Mouse (Mus musculus) intestine, postnatal 0 days (tissue): Measurements from ENCODE around the gene Ehd2. TPM values are rescaled to one million over a fixed set of nuclear protein-coding genes. Genes with fewer than 3 reads are reported as not detected.
"Not testable (repeated sequence)": the region's sequence is repeated elsewhere in the genome, so short reads cannot be mapped to it uniquely, and the experiment has no call there.

Experiments used
- ATAC-seq: fragments of 200-750 bp; cut with Nextera tagmentation; 2 replicates; pipeline ENCODE4 v1.8.0; 2017; ENCODE audit warnings: mild to moderate bottlenecking, moderate TSS enrichment, moderate library complexity
- H3K27ac ChIP-seq: fragments of 300-500 bp; sonication (generic); 2 replicates; pipeline ENCODE4 v1.5.1; 2014; ENCODE audit warnings: mild to moderate bottlenecking, low read depth, low read length, moderate library complexity
- H3K27me3 ChIP-seq: fragments of 300-500 bp; sonication (generic); replicated peaks from 2 replicates; pipeline ENCODE4 v1.6.1; 2014; ENCODE audit warnings: low read length, mixed read lengths; ENCODE audit not compliant: control insufficient read depth, insufficient read depth
- H3K36me3 ChIP-seq: fragments of 300-500 bp; sonication (generic); 2 replicates; pipeline ENCODE4 v1.6.1; 2014; ENCODE audit warnings: mild to moderate bottlenecking, moderate library complexity; ENCODE audit not compliant: control insufficient read depth, insufficient read depth
- H3K4me1 ChIP-seq: fragments of 300-500 bp; sonication (generic); replicated peaks from 2 replicates; pipeline ENCODE4 v1.6.1; 2014; ENCODE audit warnings: antibody characterized with exemption, low read length, mixed read lengths; ENCODE audit not compliant: control insufficient read depth, insufficient read depth
- H3K4me2 ChIP-seq: fragments of 300-500 bp; sonication (generic); replicated peaks from 2 replicates; pipeline ENCODE4 v1.6.1; 2014; ENCODE audit warnings: low read depth, mild to moderate bottlenecking, moderate library complexity
- H3K4me3 ChIP-seq: fragments of 300-500 bp; sonication (generic); 2 replicates; pipeline ENCODE4 v1.5.1; 2014; ENCODE audit warnings: low read depth, low read length
- H3K9ac ChIP-seq: fragments of 300-500 bp; sonication (generic); 2 replicates; pipeline ENCODE4 v1.6.1; 2014; ENCODE audit warnings: mild to moderate bottlenecking, low read depth, low read length
- H3K9me3 ChIP-seq: fragments of 300-500 bp; sonication (generic); 2 replicates; pipeline ENCODE4 v1.6.1; 2016; ENCODE audit warnings: mixed run types; ENCODE audit not compliant: control insufficient read depth
- CTCF ChIP-seq: sonication (generic); IDR thresholded peaks from 2 replicates; pipeline ENCODE4 v1.5.1; 2016; ENCODE audit warnings: low read depth, mild to moderate bottlenecking, control low read depth, antibody characterized with exemption, moderate library complexity
- WGBS: fragments of 180-500 bp; shearing (Covaris S2); extraction: QIAGEN DNeasy Blood & Tissue Kit; methylation state at CpG from one replicate; pipeline ENCODE4 v1.1.7; 2014; 5-methylcytosine and 5-hydroxymethylcytosine counted together
- polyA plus RNA-seq: library from polyadenylated mRNA; unstranded; fragments of >200 nt; fragmentation: Nextera tagmentation; extraction: Ambion mirVana; gene quantifications from 2 replicates; pipeline ENCODE4 v1.2.1, GENCODE M21; 2015

Gene Ehd2
- polyA plus RNA-seq, 1 experiment from 2014 or later, result 29.3 TPM

DNA sequence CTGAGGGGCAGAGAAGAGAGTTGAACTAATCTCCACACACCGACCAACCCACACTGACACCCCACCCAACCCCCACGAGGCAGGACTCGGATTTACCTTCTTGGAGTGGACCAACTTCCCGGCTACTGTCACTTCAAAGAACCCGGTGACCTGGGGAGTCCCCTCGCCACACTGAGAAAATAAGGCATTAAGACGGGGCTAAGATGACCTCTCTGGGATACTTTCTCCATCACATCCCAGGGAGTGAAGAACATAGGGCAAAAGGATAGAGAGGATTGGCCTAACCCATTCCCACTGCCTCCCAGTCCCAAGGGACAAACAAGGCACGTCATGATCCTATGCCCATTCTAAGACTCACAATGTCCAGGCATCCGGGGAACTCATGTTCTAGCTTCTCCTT, 47.4 kb downstream of the Ehd2 start:
- no peak for TF ChIP-seq CTCF
- H3K36me3 ChIP-seq, result peaks cover 30% of the 10 kb centered on the region
- H3K27me3 ChIP-seq, result no peaks in the 10 kb centered on the region
- WGBS, result 93% methylated on average over 9 of the region's 9 CpGs
- peaks cover 11% of the 10 kb centered on the region; the same call in 1 of the 2 replicates for H3K4me1 ChIP-seq
- no peak overlapping the region for H3K4me3 ChIP-seq
- 0 out of 2 replicates have a peak overlapping the region, but pooled peaks have one; percentile 9 for H3K4me2 ChIP-seq
- H3K9ac ChIP-seq, result no peak overlapping the region
- no peak for ATAC-seq
- H3K9me3 ChIP-seq, result no peaks in the 10 kb centered on the region
- H3K27ac ChIP-seq, result no peak overlapping the region

DNA sequence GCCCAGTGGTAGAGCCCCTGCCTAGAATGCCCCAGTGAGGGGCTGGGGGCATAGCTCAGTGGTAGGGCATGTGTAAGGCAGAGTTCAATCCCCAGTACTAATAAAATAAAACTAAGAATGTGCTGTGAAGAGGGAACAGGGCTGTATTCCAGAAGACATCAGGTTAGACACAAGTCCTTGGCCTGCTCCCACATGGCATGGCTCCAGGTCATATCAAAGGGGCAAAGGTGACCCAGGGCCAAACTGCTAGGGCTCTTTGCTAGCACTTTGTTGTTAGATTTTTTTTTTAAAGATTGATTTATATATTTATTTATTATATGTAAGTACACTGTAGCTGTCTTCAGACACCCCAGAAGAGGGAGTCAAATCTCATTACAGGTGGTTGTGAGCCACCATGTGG, 49.0 kb downstream of the Ehd2 start:
- H3K27ac ChIP-seq, result no peak overlapping the region
- no peak overlapping the region for H3K4me3 ChIP-seq
- H3K9ac ChIP-seq, result no peak overlapping the region
- no peak for ATAC-seq
- peaks cover 30% of the 10 kb centered on the region for H3K36me3 ChIP-seq
- no peaks in the 10 kb centered on the region for H3K9me3 ChIP-seq
- H3K27me3 ChIP-seq, result no peaks in the 10 kb centered on the region
- H3K4me1 ChIP-seq, result peaks cover 11% of the 10 kb centered on the region; the same call in 1 of the 2 replicates
- TF ChIP-seq CTCF, result no peak
- H3K4me2 ChIP-seq, result no peak overlapping the region

DNA sequence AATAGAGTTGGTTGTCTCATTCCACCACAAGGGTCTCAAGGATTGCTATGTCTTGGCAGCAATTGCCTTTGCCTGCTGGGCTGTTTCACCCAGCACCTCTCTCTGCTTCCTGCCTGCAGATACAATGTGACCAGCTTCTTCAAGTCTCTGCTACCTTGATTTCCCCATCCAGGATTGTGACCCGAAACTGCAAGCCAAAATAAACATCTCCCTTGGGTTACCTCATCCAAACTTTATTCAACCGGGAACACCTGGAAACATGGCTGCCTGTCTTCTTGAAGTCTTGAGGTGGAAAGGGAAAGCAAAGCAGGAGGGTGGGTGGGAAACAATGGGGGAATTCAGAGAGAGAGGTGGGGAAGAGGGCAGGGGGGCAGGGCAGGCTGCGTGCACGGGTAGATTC, 50.4 kb downstream of the Ehd2 start:
- H3K4me3 ChIP-seq, result no peak overlapping the region
- WGBS, result 85% methylated on average over 4 of the region's 4 CpGs
- H3K4me1 ChIP-seq, result peaks cover 6% of the 10 kb centered on the region; the same call in 1 of the 2 replicates
- H3K27me3 ChIP-seq, result no peaks in the 10 kb centered on the region
- no peak overlapping the region for H3K4me2 ChIP-seq
- no peak overlapping the region for H3K27ac ChIP-seq
- H3K36me3 ChIP-seq, result peaks cover 30% of the 10 kb centered on the region
- no peak for ATAC-seq
- H3K9me3 ChIP-seq, result no peaks in the 10 kb centered on the region
- H3K9ac ChIP-seq, result no peak overlapping the region
- no peak for TF ChIP-seq CTCF

DNA sequence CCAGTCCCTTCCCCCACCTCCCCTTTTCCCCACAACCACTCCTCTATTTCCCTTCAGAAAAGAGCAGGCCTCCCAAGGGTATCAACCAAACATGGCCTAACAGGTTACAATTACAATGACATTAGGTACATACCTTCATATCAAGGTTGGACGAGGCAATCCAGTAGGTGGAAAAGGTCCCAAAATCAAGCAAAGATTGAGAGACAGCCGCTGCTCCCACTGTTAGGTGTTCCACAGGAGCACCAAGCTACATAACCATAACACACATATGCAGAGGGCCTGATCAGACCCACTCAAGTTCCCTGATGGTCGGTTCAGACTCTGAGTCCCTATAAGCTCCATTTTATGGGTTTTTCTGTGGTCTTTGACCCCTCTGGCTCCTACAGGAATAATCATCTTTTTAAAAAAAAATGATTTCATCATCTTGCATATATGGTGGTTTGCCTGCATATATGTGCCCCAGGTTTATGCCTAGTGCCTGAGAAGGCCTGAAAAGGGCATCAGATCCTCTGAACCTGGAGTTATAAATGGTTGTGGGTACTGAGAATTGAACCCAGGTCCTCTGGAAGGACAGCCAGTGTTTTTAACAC, 51.1 kb downstream of the Ehd2 start:
- no peaks in the 10 kb centered on the region for H3K9me3 ChIP-seq
- no peak overlapping the region for H3K9ac ChIP-seq
- peaks cover 30% of the 10 kb centered on the region for H3K36me3 ChIP-seq
- H3K4me2 ChIP-seq, result no peak overlapping the region
- no peak for TF ChIP-seq CTCF
- no peaks in the 10 kb centered on the region for H3K27me3 ChIP-seq
- WGBS, result 79% methylated on average over 3 of the region's 3 CpGs
- H3K4me3 ChIP-seq, result no peak overlapping the region
- ATAC-seq, result no peak
- H3K27ac ChIP-seq, result no peak overlapping the region
- H3K4me1 ChIP-seq, result peaks cover 4% of the 10 kb centered on the region; the same call in 1 of the 2 replicates

DNA sequence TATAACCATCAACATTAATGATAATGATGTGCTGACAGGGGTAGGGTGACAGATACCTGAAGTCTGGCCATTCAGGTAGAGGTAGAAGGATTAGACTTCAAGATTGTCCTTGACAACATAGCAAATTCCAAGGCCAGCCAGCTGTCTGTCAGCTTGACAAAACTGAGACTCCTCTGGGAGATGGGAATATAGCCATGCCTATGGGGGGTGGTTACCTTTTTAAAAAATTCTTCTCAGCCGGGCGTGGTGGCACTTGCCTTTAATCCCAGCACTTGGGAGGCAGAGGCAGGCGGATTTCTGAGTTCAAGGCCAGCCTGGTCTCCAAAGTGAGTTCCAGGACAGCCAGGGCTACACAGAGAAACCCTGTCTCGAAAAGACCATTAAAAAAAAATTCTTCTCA, 51.7 kb downstream of the Ehd2 start:
- WGBS, result 86% methylated on average over 4 of the region's 4 CpGs

DNA sequence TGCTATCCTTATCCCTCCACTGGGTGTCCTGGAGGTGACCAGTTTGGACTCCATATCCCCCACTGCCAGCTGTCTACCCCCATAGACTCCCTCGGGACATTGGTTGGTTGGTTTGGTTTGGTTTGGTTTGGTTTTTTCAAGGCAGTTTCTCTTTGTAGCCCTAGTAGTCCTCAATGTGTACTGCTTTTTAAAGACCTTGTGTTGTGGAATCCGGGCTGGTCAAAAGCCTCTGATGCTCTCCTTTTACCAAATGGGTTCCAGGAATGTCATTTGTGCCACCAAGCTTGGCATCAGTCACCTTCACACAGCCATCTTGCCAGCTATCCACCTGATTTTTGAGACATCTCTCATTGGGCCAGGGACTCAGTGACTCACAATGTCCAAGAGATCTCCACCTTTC, 52.6 kb downstream of the Ehd2 start:
- Histone ChIP-seq H3K4me3 (no peak overlapping the region), H3K4me2 (no peak overlapping the region), H3K27ac (no peak overlapping the region), H3K4me1 (no peaks in the 10 kb centered on the region), H3K27me3 (no peaks in the 10 kb centered on the region), H3K36me3 (peaks cover 30% of the 10 kb centered on the region), H3K9me3 (no peaks in the 10 kb centered on the region), H3K9ac (no peak overlapping the region)
- ATAC-seq, result no peak
- WGBS, result 86% methylated on average over 2 of the region's 2 CpGs
- no peak for TF ChIP-seq CTCF

More for the DNA sequence above, 51.7 kb downstream of the Ehd2 start:
- not testable (repeated sequence) for H3K9me3 ChIP-seq, H3K27me3 ChIP-seq, H3K27ac ChIP-seq, H3K9ac ChIP-seq, H3K4me2 ChIP-seq, H3K4me3 ChIP-seq, H3K4me1 ChIP-seq, ATAC-seq
- H3K36me3 ChIP-seq, result peaks cover 30% of the 10 kb centered on the region

DNA sequence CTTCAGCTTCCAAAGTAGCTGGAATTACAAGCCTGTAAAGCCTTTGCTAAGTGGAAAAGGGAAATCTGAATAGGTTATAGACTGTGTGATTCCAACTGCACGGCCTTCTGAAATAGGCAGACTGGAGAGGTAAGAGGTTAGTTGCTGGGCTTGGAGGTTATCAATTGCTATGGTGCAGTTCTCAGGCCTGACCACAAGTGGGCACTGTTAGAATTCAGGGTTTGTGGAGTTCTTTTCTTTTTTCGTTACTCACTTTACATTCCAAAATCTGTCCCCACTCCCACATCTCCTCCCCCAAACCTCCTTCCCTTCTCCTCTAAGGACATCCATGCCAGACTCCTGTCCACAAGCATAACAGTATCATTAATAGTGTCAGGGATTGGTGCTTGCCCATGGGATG, 53.1 kb downstream of the Ehd2 start:
- Histone ChIP-seq H3K9me3 (no peaks in the 10 kb centered on the region), H3K4me1 (no peaks in the 10 kb centered on the region), H3K9ac (no peak overlapping the region), H3K27ac (no peak overlapping the region), H3K27me3 (no peaks in the 10 kb centered on the region), H3K36me3 (peaks cover 26% of the 10 kb centered on the region; the same call in 1 of the 2 replicates), H3K4me3 (no peak overlapping the region), H3K4me2 (no peak overlapping the region)
- WGBS, result 42% methylated on average over 2 of the region's 2 CpGs
- no peak for ATAC-seq
- TF ChIP-seq CTCF, result peak; percentile 79
